Mouse (Mus musculus) testis, adult 10 weeks (tissue): ENCODE data around the gene Sat1. TPM values are rescaled to one million over a fixed set of nuclear protein-coding genes. Genes with fewer than 3 reads are reported as not detected.

Experiments used
- polyA plus RNA-seq: library from polyadenylated mRNA; stranded (reverse); fragments of 350-450 nt; fragmentation: Illumina TruSeq; extraction: RNeasy Lipid Tissue Mini Kit (QIAGEN cat#74804); gene quantifications from one replicate; pipeline ENCODE4 v1.2.3, GENCODE M21; 2014; ENCODE audit warnings: low read depth, low replicate concordance

Gene Sat1
- polyA plus RNA-seq, result 21.9 TPM

GRCm38 (mm10) chrX:155216271-155216670 lies at the start of gene Sat1:
Gene Sat1, minus strand, starts transcription at chrX:155216449.

GRCm38 (mm10) chrX:155262235-155262914 lies 46.1 kb upstream of the Sat1 start, which contains the start of gene Acot9:
Gene Acot9, plus strand, starts transcription at chrX:155262443.

Other genes starting within 250 kb of the Sat1 start
- 3.0 TPM for gene Magea8, start 220.6 kb downstream of the Sat1 start, polyA plus RNA-seq
- gene Magea5, start 153.3 kb downstream of the Sat1 start, polyA plus RNA-seq, result 2.6 TPM
- gene Magea1, start 126.7 kb downstream of the Sat1 start, polyA plus RNA-seq, result not detected
- 1.2 TPM for gene Magea2, start 122.8 kb downstream of the Sat1 start, polyA plus RNA-seq
- 31.6 TPM for gene Cldn34b2, start 88.0 kb downstream of the Sat1 start, polyA plus RNA-seq
- 116 TPM for gene Acot9, start 46.0 kb upstream of the Sat1 start, polyA plus RNA-seq
- gene Prdx4, start 124.3 kb upstream of the Sat1 start, polyA plus RNA-seq, result 351 TPM